Mouse (Mus musculus) retina, postnatal 7 days (tissue): ENCODE results near the gene Gm27029.
"Not testable (repeated sequence)": the region's sequence is repeated elsewhere in the genome, so short reads cannot be mapped to it uniquely, and the experiment has no call there.

ENCODE experiments used
- DNase-seq: peaks from one replicate; pipeline ENCODE4 v3.0.0-alpha.2; 2012; ENCODE audit warnings: low read depth, low spot score

Gene Gm27029

DNA sequence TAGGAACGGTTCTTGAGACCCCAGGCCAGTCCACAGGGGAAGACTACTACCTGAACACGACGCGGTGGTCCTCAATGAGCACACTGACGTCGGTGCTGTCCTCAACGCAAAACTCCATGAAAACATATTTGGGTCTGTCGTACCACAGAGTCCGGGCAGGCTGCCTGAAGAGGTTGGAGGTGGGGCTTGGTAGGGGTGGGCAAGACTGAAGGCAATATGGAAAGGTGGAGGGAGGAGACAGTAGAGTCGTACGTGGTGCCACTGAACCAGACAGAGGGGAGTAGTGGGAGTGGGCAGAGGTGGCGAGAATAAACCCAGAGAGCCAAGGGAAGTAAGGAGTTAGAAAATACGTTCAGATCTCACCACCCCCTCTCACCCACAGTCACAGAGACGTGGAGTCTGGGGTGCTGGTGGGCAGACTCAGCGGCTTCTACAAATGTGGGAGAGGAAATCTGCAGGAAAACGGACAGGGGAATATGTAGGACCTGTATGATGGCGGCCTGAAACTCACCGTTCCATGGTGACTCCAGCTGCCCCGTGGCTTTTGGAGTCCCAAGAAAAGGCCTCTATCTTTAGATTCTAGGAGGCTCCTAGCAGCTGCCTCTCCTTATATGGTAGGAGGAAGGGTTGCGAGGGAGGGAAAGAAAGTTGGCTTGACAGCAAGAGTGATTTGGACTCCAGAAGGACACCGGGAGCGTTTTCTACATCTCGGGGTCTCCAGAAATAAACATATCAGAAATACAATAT, at the start of gene Gm27029:
Gm27029 (minus strand) TSS at position 692 of the 747 bp plus-strand sequence.
- DNase-seq: no peak

DNA sequence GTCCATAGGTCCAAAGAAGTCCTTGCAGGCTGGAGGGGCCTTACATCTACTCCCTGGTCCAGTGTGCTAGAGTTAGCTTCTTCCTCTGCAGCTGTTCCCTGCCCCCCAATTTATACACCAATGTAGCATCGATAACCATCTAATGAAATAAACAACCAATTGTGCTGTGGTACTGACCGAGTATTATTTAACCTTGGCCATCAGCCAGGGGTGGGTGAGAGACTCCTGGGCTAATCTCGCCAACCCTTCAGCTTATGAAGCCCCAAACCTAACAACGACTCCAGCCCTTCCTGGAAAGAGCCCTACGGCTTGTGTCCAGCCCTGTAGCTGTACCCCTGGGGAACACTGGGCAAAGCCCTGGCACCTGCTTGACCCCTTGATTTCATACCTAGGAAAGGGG, 49.7 kb upstream of the Gm27029 start:
- DNase-seq: no peak

DNA sequence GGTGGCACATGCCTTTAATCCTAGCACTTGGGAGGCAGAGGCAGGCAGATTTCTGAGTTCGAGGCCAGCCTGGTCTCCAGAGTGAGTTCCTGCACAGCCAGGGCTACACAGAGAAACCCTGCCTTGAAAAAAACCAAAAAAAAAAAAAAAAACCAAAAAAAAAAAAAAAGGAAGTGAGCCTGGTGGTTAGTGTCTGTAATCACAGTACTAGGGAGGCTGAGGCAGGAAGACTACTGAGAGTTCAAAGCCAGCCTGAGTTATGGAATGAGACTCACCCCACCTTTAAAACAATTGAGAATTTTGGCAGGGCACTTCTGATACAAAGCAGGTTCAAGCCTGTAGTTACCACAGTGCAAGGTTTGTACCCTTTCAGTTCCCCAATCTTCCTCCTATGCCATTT, 49.1 kb upstream of the Gm27029 start:
- not testable (repeated sequence) for DNase-seq

DNA sequence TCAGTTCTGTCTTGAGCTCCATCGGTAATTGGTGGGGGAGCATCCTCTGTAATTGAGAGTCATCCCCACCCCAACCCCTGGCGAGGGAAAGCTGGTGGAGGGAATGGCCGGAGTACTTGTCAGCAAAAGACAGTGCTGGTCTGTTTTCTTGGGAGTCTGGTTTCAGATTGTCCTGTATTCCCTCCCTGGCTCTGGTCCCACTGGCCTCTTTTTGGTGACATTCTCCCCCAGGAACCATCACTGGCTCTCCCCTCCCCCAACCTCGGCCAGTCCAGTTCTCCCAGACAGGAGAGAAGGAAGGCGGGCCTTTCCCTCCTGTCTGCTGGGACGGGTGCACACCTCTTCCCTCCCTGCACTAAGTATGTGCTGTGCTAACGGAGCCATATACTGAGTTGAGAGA, 47.7 kb upstream of the Gm27029 start:
- no peak for DNase-seq

DNA sequence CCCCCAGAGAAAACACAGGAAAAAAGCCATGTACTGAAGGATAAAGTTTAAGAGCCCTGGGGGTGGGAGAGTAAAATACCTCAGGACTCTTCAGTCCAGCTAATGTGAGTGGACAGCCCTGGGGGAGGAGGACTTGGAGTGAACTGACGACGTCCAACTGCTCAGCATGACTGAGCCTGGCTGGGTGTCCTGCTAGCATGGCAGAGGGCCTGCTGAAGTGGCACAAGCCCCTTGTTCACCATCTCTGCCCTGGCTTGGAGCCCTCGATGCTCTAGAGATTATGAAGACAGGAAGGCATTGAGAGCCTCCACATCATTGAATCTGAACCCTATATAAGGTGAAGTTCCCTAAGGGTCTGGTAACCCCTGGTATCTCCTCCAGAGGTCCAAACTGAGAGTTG, 47.3 kb upstream of the Gm27029 start:
- DNase-seq: no peak

DNA sequence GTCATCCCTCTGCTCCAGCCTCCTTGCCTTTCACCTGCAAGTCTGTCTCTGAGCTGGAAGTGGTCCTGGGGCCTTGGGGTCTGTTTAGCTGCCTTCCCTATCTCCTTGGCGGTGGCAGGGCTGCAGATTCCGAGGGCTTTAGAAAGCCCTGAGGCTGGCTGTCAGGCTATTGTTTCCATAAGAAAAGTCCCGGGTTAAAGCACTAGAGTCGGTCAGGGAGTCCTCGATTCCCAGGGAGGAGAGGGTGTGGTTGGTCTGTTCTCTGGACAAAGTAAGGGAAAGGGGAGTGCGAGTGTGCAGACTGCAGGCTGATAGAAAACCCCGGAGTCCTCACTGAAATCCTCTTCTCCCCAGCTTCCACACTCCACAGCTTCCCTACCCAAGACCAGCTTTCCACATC, 45.6 kb upstream of the Gm27029 start:
- DNase-seq: no peak

DNA sequence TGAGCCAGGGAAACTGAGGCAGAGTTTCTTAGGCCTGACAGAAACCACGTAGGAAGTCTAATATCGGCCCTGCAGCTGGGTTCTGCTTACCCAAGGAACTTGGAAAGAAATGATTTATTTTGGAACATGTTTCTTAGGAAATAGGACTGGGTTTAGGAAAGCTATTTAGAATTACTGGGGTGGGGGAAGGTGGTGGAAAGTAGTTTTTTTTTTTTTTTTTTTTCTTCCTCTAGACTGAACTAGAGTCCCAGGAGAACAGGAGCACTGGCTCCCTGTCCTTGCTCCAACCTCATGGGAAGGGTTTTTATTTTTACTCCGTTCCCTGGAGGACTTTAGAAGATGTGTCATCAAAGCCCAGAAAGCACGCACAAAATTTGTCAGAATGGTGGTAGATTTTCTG, 44.6 kb upstream of the Gm27029 start:
- DNase-seq: no peak

DNA sequence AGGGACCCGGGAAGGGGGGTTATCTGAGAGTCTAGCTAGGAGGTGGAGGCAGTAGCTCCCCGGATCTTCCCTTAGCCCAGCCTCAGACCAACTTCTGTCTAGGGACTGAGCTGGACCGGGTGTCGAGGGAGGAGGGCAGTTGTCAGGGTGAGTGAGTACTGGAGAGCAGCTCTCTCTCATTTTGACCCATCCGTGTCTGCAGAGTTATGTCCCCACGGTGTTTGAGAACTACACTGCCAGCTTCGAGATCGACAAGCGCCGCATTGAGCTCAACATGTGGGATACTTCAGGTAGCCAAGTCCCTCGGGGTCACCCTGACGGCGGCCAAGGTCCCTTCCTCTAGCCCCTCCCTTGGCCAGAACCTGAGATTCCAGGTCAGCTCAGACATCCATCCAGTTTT, 44.1 kb upstream of the Gm27029 start:
- DNase-seq: no peak

DNA sequence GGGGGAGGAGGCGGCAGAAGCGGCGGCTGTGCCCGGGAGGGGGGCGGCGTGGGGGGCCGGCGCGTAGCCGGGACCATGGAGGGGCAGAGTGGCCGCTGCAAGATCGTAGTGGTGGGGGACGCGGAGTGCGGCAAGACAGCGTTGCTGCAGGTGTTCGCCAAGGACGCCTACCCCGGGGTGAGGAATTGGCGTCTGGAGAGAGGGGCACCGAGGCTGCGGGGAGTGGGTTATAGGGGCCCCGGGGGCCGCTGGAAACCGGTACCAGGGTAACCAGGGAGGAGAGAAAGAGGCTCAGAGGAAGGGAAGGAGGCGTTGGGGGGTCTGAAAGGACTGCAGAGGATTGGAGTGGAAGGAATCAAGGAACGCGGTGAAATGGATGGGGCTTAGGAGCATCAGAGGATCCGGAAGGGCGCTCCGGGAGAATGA, 43.7 kb upstream of the Gm27029 start:
- DNase-seq: no peak

DNA sequence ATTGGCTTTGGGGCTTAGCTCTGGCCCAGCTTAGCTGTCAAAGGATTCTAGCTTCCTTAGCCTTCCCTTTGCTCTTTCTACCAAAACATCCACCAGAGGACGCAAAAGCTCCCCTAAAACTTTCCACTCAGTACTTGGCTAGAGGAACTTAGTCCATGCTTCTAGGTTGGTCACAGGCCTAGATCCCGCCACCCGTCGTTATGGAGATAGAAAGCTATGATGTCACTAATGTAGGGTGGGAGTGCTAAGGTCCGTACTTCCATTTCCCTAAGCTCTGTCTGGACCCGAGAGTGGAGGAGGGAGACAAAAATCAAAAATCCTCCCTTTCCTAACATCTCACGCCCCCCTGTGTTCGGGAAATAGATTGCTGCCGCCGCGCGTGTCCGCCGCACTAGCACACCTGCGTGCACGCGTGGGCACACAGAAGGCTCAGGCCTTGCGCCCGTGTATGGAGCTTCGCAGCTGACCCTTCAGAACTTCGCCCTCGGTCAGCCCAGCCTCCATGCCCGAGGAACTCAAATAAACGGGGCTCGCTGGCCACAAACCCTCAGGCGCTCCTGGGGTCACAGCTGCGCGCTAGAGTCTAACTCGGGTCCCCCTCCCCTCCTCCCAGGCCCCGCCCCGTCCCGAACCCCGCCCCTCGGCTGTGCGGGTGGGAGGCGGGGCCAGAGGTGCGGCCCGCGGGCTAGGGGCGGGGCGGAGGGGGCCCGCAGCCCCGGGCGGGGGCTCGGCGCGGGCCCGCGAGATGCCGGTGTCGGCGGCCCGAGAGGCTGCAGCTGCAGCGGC, 43.1 kb upstream of the Gm27029 start:
- peak; percentile 73 for DNase-seq

DNA sequence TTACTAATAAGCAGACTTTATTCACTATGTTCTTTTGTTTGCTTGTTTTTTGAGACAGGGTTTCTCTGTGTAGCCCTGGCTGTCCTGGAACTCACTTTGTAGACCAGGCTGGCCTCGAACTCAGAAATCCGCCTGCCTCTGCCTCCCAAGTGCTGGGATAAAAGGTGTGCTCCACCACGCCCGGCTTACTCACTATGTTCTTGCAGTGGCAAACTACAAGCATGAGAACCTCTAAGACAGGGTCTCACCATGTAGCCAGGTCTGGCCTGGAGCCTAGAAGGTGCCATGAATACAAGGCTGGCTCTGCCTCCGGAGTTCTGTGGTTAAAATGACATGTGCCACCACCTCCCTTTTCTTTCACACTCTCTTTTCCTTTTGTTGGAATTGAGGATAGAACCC, 42.0 kb upstream of the Gm27029 start:
- DNase-seq: not testable (repeated sequence)

DNA sequence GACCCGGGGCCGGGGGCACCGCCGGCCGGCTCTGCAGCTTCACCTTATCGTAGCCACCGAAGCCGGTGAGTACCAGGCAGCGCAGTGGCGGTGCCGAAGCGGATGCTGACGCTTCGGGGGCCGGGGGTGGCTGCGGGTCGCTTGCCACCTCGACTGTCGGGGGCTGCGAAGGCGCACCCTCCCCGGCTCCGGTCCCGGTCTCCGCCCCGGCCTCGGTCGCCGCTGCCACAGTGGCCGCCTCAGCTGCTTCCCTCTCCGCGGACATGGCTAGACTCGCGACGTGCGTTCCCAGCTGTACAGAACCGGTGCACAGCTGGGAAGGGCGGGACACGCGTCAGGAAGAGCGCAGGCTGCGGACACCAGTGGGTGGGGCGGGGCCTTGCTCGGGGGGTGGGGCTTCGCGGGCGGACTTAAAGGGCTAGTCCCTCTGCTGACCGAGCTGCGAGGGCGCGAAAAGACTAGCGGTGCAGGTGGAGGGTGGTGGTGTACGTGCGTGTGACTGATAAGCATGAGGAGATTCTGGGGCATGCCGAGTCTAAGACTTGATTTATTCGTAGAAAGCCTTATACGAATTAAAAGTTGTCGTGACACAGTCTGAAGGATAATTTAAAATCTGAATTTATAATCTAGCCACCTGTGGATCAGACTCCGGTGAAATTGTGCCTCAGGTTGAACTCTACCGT, 41.4 kb upstream of the Gm27029 start, which contains the start of gene Vat1:
Vat1 (minus strand) TSS at position 362 of the 683 bp plus-strand sequence.
- DNase-seq: peak; percentile 67

DNA sequence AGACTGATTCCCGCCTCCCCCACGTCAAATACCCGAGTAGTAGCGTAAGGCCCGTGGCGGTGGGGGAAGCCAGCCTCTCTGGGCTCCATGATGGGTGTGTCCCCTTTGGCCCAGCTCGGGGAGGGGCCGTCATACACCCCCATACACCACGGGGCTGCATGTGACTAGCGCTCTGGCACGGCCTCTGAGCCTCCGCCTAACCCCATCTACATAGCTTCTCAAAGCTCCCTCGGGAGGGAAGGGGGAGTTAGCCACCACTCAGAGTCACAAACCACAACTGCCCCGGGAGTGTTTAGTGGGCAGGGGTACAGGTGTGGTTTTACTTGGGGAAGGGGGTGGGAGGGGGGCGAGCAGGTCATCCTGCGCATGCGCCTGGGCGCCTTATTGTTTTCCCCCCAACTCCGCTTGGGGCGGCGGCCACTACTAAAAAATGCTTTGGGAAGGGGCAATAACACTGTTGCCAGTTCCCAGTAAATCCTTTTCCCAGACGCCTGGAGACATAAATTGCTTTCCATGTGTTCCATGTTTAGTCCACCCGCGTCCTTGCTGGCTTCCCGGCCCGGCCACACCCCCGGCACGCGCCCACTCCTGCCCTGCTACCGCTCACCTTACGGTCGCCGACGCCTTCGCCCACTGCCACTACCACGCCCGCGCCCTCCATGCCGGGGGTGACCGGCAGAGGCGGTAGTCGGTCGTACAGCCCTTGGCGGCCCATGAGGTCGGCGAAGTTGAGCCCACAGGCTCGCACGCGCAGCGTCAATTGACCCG, 40.7 kb upstream of the Gm27029 start:
- DNase-seq: no peak

DNA sequence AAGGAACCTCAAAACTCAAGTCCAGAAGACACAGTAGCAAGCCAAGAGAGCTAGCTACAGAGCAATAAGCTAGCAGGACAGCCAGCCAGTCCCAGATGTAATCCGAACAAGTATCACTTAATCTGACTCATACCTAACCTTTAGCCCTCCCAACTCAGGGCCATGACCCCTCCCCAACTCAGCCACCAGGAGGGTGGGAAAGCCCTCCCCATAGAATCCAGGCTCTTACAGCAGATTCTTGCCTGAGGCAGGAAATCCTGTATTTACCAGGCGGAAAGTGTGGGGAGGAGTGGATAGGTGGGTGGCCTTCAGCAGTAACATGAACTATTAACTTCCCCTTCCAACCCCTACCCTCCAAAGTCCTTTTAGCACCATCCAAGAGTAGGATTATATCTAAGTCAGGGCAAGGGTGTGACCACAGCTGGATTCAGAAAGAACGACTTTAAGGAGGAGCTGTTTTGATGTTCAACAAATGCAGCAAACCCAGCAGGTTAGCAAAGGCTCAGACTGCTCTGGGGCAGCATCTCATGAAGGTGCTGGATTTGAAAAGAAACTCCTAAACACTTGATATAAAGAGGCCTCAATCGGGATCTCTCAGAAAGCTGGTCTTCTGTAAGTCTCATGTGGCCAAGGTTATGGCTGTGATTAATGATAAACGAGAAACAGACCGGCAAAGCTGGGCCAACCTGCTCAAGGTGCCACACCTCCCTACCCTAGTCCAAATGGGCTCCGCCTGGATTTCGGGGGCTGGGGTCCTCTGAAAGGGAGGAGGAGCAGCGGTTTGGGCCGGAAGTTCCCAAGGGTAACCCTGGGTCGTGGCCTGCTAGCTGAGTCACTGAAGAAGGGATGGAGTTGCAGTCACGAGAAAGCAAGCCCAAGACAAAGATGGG, 39.9 kb upstream of the Gm27029 start, which contains the start of gene Rnd2:
Rnd2 (plus strand) TSS at position 789 of the 890 bp plus-strand sequence.
- DNase-seq: no peak

DNA sequence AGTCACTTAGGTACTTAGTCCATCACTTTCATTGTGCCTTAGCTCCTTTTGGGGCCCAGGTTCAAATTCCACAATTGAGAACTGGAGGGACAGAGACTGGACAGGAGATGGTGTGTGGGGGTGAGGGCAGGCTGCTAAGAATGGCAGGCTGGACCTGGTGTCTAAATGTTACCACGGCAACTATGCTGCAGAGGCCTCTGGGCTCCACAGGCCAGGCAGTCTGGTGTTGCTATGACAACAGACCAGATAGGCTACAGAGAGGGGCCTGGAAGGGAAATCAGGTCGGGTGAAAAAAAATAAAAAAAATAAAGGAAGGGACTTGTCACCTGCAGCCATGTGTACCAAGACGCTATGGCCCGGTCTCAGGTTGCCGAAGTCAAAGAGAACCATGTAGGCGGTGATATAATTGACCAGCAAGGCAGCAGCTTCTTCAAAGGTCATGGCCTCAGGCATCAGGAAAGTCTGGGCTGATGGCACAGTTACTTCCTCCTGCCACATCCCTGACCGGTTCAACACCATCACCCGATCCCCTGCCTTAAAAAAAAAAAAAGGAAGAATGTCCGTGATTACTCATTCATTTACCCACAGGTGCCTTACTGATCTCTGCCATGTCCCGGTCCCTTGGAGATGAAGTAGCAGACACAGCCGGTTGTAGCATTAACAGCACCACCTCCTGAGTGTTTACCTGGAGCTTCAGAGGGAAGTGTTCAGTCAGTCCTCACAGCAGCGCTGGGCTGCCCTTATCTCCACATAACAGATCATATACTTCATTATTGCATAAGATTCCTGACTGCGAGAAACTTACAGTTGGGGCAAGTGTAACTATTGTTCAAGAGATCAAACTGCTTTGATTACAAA, 38.2 kb upstream of the Gm27029 start:
- no peak for DNase-seq

DNA sequence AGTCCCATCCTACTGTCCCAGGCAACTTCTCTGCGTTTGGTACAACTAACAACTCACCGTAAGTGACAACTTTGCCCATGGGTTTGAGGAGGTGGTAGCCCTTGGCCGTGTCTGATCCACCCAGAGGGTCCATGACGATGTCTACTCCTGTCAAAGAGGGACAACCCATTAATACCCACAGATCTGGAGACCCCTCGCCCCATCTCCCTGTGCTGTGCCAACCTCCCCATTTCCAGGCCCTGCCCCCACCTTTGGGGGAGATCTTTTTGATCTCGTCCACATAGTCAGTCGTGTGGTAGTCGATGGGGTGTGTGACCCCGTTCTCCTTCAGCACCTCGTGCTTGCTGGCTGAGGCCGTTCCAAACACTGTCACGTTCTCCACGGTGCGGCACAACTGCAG, 37.5 kb upstream of the Gm27029 start:
- no peak for DNase-seq

DNA sequence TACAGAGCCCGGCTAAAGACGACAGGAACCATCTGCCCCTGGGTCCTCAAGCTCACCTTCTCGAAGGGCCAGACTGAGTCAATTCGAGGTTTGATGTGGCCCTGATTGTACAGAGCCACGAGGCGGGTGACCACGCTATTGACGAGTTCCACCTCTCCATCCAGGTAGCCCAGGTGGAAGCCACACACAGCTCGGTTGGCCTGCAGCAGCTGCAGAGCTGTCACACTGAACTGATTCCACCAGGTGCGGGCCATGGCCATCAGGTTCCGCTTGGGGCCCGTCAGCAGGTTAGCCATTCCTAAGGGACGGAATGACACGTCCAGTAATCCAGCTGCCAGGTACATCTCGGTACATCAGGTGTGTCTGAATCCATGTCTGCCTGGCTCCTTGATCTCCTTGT, 35.7 kb upstream of the Gm27029 start:
- no peak for DNase-seq

DNA sequence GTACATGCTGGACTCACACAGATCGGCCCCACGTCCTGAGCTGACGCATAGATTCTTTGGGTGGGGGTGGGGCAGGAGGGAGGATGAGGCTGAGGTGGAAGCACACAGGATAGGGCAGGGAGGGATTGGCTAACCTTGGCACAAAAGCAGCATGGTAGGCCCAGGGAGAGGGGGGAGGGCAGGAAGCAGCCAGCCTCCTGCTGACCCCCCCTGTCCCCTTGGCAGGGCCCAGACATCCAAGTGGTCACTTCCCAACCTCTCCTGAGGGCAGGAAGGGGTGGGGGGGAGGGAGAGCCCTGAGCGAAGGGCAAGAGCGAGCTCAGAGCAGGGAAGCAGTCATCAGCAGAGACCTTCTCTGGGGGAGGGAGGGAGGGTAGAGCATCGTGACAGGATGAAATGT, 35.1 kb upstream of the Gm27029 start:
- no peak for DNase-seq

DNA sequence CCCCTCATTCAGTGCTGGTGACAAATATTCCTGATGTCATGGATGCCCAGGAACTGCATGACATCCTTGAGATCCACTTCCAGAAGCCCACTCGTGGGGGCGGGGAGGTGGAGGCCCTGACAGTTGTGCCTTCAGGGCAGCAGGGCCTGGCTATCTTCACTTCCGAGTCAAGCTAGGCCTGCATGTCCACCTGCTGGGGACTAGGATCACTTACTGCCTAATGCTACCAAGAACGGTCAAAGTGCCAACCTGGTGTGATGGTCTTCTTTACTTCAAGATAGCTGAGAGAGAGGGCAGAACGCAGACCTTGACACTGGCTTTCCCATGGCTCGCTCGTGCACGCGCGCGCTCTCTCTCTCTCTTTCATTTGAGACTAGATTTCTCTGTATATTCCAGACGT, 33.6 kb upstream of the Gm27029 start:
- no peak for DNase-seq

DNA sequence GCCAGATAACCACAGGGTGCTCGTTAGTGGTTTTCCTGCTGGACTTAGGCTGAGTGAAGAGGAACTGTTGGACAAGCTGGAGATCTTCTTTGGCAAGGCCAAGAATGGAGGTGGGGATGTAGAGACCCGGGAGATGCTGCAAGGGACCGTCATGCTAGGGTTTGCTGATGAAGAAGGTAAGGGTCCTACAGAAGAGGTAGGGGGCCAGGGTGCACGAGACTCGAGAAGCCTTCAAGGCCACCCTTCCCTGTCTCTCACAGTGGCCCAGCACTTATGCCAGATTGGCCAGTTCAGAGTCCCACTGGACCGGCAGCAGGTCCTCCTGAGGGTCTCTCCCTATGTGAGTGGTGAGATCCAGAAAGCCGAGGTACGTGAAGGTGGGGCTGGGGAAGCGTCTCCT, 33.0 kb upstream of the Gm27029 start:
- DNase-seq: no peak
